Comparison of ENCODE assay signal across 9 mouse cellular contexts in the genomic region with DNA sequence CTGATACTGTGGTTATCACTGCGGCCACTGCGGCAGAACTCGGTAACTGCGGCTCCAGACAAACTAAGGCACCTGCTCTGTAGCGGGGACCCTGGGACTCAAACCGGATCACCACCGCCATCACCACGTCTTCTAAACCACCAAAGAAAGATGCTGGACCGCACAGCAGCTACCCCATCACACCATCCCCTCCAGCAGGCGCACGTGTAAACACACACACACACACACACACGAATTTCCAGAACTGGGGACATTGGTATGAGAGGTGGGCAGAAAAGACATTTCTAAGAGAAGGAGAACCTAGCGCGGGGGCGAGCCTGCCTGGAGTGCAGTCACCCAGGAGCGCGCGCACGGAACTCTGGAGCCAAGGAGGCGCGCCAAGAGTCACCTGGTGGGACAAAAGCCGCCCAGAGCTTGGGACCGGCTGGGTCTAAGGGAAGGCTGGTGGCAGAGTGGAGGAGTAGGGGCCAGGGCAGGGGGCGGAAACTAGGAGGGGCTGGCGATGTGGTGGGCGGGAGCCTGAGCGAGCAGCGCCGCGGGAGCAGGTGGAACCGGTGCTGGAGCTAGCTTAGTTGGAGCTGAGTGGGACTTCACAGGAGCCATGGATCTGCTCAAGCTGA. TPM values are rescaled to one million over a fixed set of nuclear protein-coding genes. Genes with fewer than 3 reads are reported as not detected.
DNase-seq lines count a peak whose midpoint lies in the region; ATAC-seq and TF ChIP-seq lines count a peak whose summit lies in the region.
"Had no signal": no experiment of that assay in that cellular context is flagged by ENCODE, and none has a peak within 500 bp of the region (broad histone marks: within the 10 kb centered on the region; RNA-seq: fewer than 3 reads in every experiment).

A gene (plus strand): TSS at position 308 of the 620 bp plus-strand sequence.

- no peaks in the 10 kb centered on the region for H3K79me2 ChIP-seq in heart, adult 2 months (replicated peaks; ENCODE audit: control insufficient read depth, insufficient read depth, low read length)

- no peak within 1 kb of the TSS for H3K27ac ChIP-seq in heart, embryonic 13.5 days (replicated peaks)
- no peak within 1 kb of the TSS for H3K27ac ChIP-seq in heart, adult 2 months
- H3K27ac ChIP-seq in limb, embryonic 15.5 days = no peak within 1 kb of the TSS
- no peak within 1 kb of the TSS for H3K27ac ChIP-seq in stomach, embryonic 14.5 days (ENCODE audit: low read length)

- no peak for ATAC-seq in heart, embryonic 13.5 days (ENCODE audit: extremely low read depth, insufficient number of reproducible peaks, low FRiP score, low TSS enrichment)
- 0 out of 2 replicates have a peak, but pooled peaks have one; percentile 7 for ATAC-seq in limb, embryonic 15.5 days (ENCODE audit: insufficient number of reproducible peaks, low FRiP score, low TSS enrichment, low read depth)
- peak; percentile 91 for ATAC-seq in stomach, embryonic 14.5 days (ENCODE audit: insufficient number of reproducible peaks, insufficient read depth, low FRiP score, low read depth)

- peaks cover 79% of the 10 kb centered on the region for H3K27me3 ChIP-seq in heart, embryonic 13.5 days (replicated peaks)
- peaks cover 15% of the 10 kb centered on the region for H3K27me3 ChIP-seq in heart, adult 2 months (ENCODE audit: control insufficient read depth, insufficient read depth, low read length)
- H3K27me3 ChIP-seq in limb, embryonic 15.5 days = peaks cover 49% of the 10 kb centered on the region
- 0 out of 2 replicates have a peak, but pooled peaks cover 22% of the 10 kb centered on the region for H3K27me3 ChIP-seq in stomach, embryonic 14.5 days (ENCODE audit: control insufficient read depth, insufficient read depth, low read length)

- peaks cover 16% of the 10 kb centered on the region for H3K4me1 ChIP-seq in heart, embryonic 13.5 days
- H3K4me1 ChIP-seq in heart, adult 2 months (ENCODE audit: control insufficient read depth, insufficient read depth, low read length) = no peaks in the 10 kb centered on the region
- H3K4me1 ChIP-seq in limb, embryonic 15.5 days = peaks cover 10% of the 10 kb centered on the region
- H3K4me1 ChIP-seq in stomach, embryonic 14.5 days (ENCODE audit: control insufficient read depth, insufficient read depth, low read length) = no peaks in the 10 kb centered on the region

- H3K9me3 ChIP-seq in heart, embryonic 13.5 days = no peaks in the 10 kb centered on the region
- no peaks in the 10 kb centered on the region for H3K9me3 ChIP-seq in limb, embryonic 15.5 days
- H3K9me3 ChIP-seq in stomach, embryonic 14.5 days (ENCODE audit: control insufficient read depth, low read depth, low read length) = no peaks in the 10 kb centered on the region
- H3K9me3 ChIP-seq: G1E had no signal

- WGBS in heart, embryonic 13.5 days = 3% methylated on average over 31 of the region's 31 CpGs
- WGBS in heart, adult 2 months = 2% methylated on average over 31 of the region's 31 CpGs
- WGBS in limb, embryonic 15.5 days = under 1% methylated on average over 31 of the region's 31 CpGs
- 1% methylated on average over 31 of the region's 31 CpGs for WGBS in stomach, embryonic 14.5 days

- no peak for TF ChIP-seq POLR2A in heart, adult 2 months (IDR thresholded peaks at IDR 0.05; ENCODE audit: insufficient read depth, low read depth, low read length)

- DNase-seq in heart, adult 2 months = no peak
- peak; percentile 64 for DNase-seq in R1 (ENCODE audit: low read depth, low spot score)
- peak; percentile 8 for DNase-seq in forelimb bud, embryonic 11.5 days (ENCODE audit: low read depth, low spot score)
- no peak for DNase-seq in adipocyte (ENCODE audit: low spot score)
- no peak for DNase-seq in cerebellum, adult 11 months

- peak within 1 kb of the TSS; percentile 88 for H3K4me2 ChIP-seq in heart, embryonic 13.5 days
- H3K4me2 ChIP-seq in limb, embryonic 15.5 days = peak within 1 kb of the TSS; percentile 58
- H3K4me2 ChIP-seq in stomach, embryonic 14.5 days (replicated peaks; ENCODE audit: low read depth, low read length) = peak within 1 kb of the TSS; percentile 68

- H3K4me3 ChIP-seq in heart, embryonic 13.5 days = peak within 1 kb of the TSS; percentile 57
- H3K4me3 ChIP-seq in heart, adult 2 months = no peak within 1 kb of the TSS
- H3K4me3 ChIP-seq in limb, embryonic 15.5 days = peak within 1 kb of the TSS; percentile 32
- H3K4me3 ChIP-seq in stomach, embryonic 14.5 days (ENCODE audit: low read depth, low read length) = peak within 1 kb of the TSS; percentile 29

- H3K36me3 ChIP-seq in heart, embryonic 13.5 days = no peaks in the 10 kb centered on the region
- H3K36me3 ChIP-seq in heart, adult 2 months (ENCODE audit: control insufficient read depth, insufficient read depth, low read length) = no peaks in the 10 kb centered on the region
- no peaks in the 10 kb centered on the region for H3K36me3 ChIP-seq in limb, embryonic 15.5 days
- H3K36me3 ChIP-seq in stomach, embryonic 14.5 days (ENCODE audit: control insufficient read depth, insufficient read depth, low read length) = no peaks in the 10 kb centered on the region
- H3K36me3 ChIP-seq: G1E had no signal

- TF ChIP-seq CTCF in heart, adult 2 months (IDR thresholded peaks at IDR 0.05) = no peak

- intact Hi-C loops in heart, adult 2 months (cut with DNase I) = no loop called here

- TF ChIP-seq EP300 in heart, adult 2 months (IDR thresholded peaks at IDR 0.05; ENCODE audit: insufficient read depth, low read depth, low read length) = no peak

- peak within 1 kb of the TSS; percentile 71 for H3K9ac ChIP-seq in heart, embryonic 13.5 days
- H3K9ac ChIP-seq in heart, adult 2 months (ENCODE audit: low read depth, low read length) = no peak within 1 kb of the TSS
- H3K9ac ChIP-seq in limb, embryonic 15.5 days = no peak within 1 kb of the TSS
- H3K9ac ChIP-seq in stomach, embryonic 14.5 days (replicated peaks; ENCODE audit: low read depth, low read length) = no peak within 1 kb of the TSS

RNA-seq across cellular contexts. Expression of the gene that starts here (rescaled TPM):
- polyA plus RNA-seq in heart, embryonic 13.5 days (2015; fragmentation: Nextera tagmentation; extraction: Ambion mirVana) = 0.11 and 0.18 TPM in 2 replicates
- not detected for total RNA-seq in heart, adult 2 months (2021)
- polyA plus RNA-seq in heart, adult 2 months (2012; rRNA removed) = not detected in 2 replicates
- polyA plus RNA-seq in limb, embryonic 15.5 days (2015; fragmentation: Nextera tagmentation; extraction: Ambion mirVana) = not detected in 2 replicates
- polyA plus RNA-seq in stomach, embryonic 14.5 days (2014; fragmentation: Nextera tagmentation; extraction: Ambion mirVana) = 0.85 and 0.87 TPM in 2 replicates
- polyA plus RNA-seq: G1E had no signal

Comparison
In these comparisons a context has a peak if more than half of its experiments do, and no peak if none do; other contexts are left out.
1. Peak in ATAC-seq, H3K4me3 ChIP-seq and H3K4me2 ChIP-seq in limb, embryonic 15.5 days; RNA of the gene not detected or under 1 TPM.
2. Peak in ATAC-seq, H3K4me3 ChIP-seq and H3K4me2 ChIP-seq in stomach, embryonic 14.5 days; RNA of the gene not detected or under 1 TPM.
3. DNase-seq: peak in R1 (single experiment) and forelimb bud, embryonic 11.5 days (single experiment); none in heart, adult 2 months (0 of 2), adipocyte (single experiment) and cerebellum, adult 11 months (single experiment).
4. Peak in every context shown above with its lines, with median percentiles within 50 percentile points of each other: H3K4me2 ChIP-seq.